8 mouse cellular contexts compared by ENCODE assay signal in genomic region chr7:143977491-143977830, GRCm38 (mm10). TPM values are rescaled to one million over a fixed set of nuclear protein-coding genes. Genes with fewer than 3 reads are reported as not detected.
DNase-seq lines count a peak whose midpoint lies in the region; ATAC-seq and TF ChIP-seq lines count a peak whose summit lies in the region.
"Had no signal": no experiment of that assay in that cellular context is flagged by ENCODE, and none has a peak within 500 bp of the region (broad histone marks: within the 10 kb centered on the region; RNA-seq: fewer than 3 reads in every experiment).

No protein-coding gene starts in this region.

- no peak overlapping the region for H3K9ac ChIP-seq in neural tube, embryonic 11.5 days (ENCODE audit: low read length)
- H3K9ac ChIP-seq in hindbrain, embryonic 13.5 days: peak overlapping the region; percentile 72
- H3K9ac ChIP-seq in liver, postnatal 0 days (replicated peaks): no peak overlapping the region

- H3K27ac ChIP-seq in neural tube, embryonic 11.5 days (ENCODE audit: low read depth, low read length): no peak overlapping the region
- no peak overlapping the region for H3K27ac ChIP-seq in hindbrain, embryonic 13.5 days
- no peak overlapping the region for H3K27ac ChIP-seq in liver, postnatal 0 days (ENCODE audit: low read depth)
- H3K27ac ChIP-seq: gastrocnemius, adult 2 months had no signal

- no peak for ATAC-seq in neural tube, embryonic 11.5 days (ENCODE audit: insufficient read depth, low FRiP score, low TSS enrichment)
- no peak for ATAC-seq in hindbrain, embryonic 13.5 days (ENCODE audit: low FRiP score)
- no peak for ATAC-seq in liver, postnatal 0 days

- peaks cover 9% of the 10 kb centered on the region for H3K4me1 ChIP-seq in neural tube, embryonic 11.5 days (ENCODE audit: control insufficient read depth, insufficient read depth, low read length)
- peaks cover 21% of the 10 kb centered on the region for H3K4me1 ChIP-seq in hindbrain, embryonic 13.5 days (replicated peaks)
- H3K4me1 ChIP-seq in liver, postnatal 0 days (ENCODE audit: insufficient read depth): no peaks in the 10 kb centered on the region

- peak overlapping the region; percentile 42 for H3K4me3 ChIP-seq in neural tube, embryonic 11.5 days (ENCODE audit: low read depth, low read length)
- H3K4me3 ChIP-seq in hindbrain, embryonic 13.5 days: peak overlapping the region; percentile 54
- H3K4me3 ChIP-seq in liver, postnatal 0 days (ENCODE audit: low read depth, low read length): peak overlapping the region; percentile 49; the same call in 1 of the 2 replicates

- DNase-seq in neural tube, embryonic 11.5 days (ENCODE audit: low spot score): no peak
- DNase-seq in neural tube, embryonic 10.5 days (ENCODE audit: extremely low spot score, low spot score): no peak
- no peak for DNase-seq in liver, postnatal 0 days
- DNase-seq in gastrocnemius, postnatal 10 days: no peak
- DNase-seq in gastrocnemius, postnatal 14 days: no peak
- no peak for DNase-seq in gastrocnemius, adult 8-10 months (ENCODE audit: low spot score in 2 of 2)
- DNase-seq: gastrocnemius, adult 2 months had no signal

- no peaks in the 10 kb centered on the region for H3K36me3 ChIP-seq in neural tube, embryonic 11.5 days (ENCODE audit: control insufficient read depth, insufficient read depth, low read length)
- H3K36me3 ChIP-seq in hindbrain, embryonic 13.5 days: no peaks in the 10 kb centered on the region
- H3K36me3 ChIP-seq in liver, postnatal 0 days (replicated peaks; ENCODE audit: insufficient read depth, low read length): no peaks in the 10 kb centered on the region

- TF ChIP-seq CTCF in liver, postnatal 0 days (IDR thresholded peaks at IDR 0.05; ENCODE audit: low read depth): no peak

- H3K27me3 ChIP-seq in neural tube, embryonic 11.5 days (ENCODE audit: control insufficient read depth, insufficient read depth, low read length): peaks cover 51% of the 10 kb centered on the region
- peaks cover 78% of the 10 kb centered on the region for H3K27me3 ChIP-seq in hindbrain, embryonic 13.5 days
- H3K27me3 ChIP-seq in liver, postnatal 0 days (ENCODE audit: insufficient read depth, low read length): peaks cover 29% of the 10 kb centered on the region

- intact Hi-C loops in gastrocnemius, postnatal 14 days (cut with DNase I; ENCODE audit: low total_unique reads): no loop called here

- H3K4me2 ChIP-seq in neural tube, embryonic 11.5 days (ENCODE audit: low read depth): peak overlapping the region; percentile 84
- peak overlapping the region; percentile 98 for H3K4me2 ChIP-seq in hindbrain, embryonic 13.5 days
- H3K4me2 ChIP-seq in liver, postnatal 0 days (ENCODE audit: low read depth, low read length): peak overlapping the region; percentile 77

- no peaks in the 10 kb centered on the region for H3K9me3 ChIP-seq in neural tube, embryonic 11.5 days (ENCODE audit: control insufficient read depth, low read length)
- H3K9me3 ChIP-seq in hindbrain, embryonic 13.5 days: no peaks in the 10 kb centered on the region
- no peaks in the 10 kb centered on the region for H3K9me3 ChIP-seq in liver, postnatal 0 days (ENCODE audit: low read length)

- no peak for TF ChIP-seq EP300 in liver, postnatal 0 days (IDR thresholded peaks at IDR 0.05; ENCODE audit: low read depth)

- WGBS in neural tube, embryonic 11.5 days: 23% methylated on average over 5 of the region's 5 CpGs
- WGBS in hindbrain, embryonic 13.5 days: 12% methylated on average over 5 of the region's 5 CpGs
- 16% methylated on average over 5 of the region's 5 CpGs for WGBS in liver, postnatal 0 days (ENCODE audit: insufficient replicate concordance)

RNA-seq across cellular contexts. Expression of gene Shank2, which starts 24.3 kb away (rescaled TPM):
- 2.1 and 2.4 TPM in 2 replicates for polyA plus RNA-seq in neural tube, embryonic 11.5 days (2014; fragmentation: Nextera tagmentation; extraction: Ambion mirVana)
- polyA plus RNA-seq in hindbrain, embryonic 13.5 days (2015; fragmentation: Nextera tagmentation; extraction: Ambion mirVana): 6.5 and 6.8 TPM in 2 replicates
- polyA plus RNA-seq in liver, postnatal 0 days (2015; fragmentation: Nextera tagmentation; extraction: Ambion mirVana): 0.58 and 0.92 TPM in 2 replicates
- under 1 TPM; 0.52 to 0.68 TPM for total RNA-seq in gastrocnemius, postnatal 10 days (2021)
- under 1 TPM; 0.07 to 0.39 TPM for total RNA-seq in gastrocnemius, postnatal 14 days (2021)
- total RNA-seq in gastrocnemius, adult 8-10 months (2022): under 1 TPM; 0.07 to 0.13 (median 0.08) TPM
